Mouse (Mus musculus): Measurements from ENCODE around the gene Fnbp4.

Fnbp4 gene

DNA sequence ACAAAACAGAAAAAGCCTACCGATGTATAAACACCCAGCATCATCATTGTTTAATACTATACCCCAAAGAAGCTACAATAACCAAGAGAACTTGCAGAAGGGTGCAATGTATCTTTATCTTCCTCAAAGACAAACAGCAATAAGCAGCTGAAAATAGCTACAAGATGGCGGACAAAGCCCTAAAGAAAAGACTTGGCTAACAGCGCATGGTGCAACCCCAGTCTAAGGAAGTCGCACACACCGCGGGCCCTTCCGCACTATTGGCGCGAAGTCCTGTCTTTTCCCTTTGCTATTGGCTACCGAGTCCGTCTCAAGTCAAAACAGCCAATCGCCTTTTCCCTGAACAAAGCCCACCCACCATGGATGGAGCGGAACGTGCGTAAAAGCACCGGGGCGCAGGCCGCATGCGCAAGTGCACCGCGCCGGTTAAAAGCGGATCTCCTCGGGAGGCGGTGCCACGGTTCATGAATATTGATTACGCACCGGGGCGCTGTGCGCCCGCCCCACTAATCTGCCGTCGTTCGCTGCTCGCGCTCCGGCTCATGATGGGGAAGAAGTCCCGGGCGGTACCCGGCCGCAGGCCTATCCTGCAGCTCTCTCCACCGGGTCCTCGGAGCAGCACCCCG is at the start of gene Fnbp4:
Gene Fnbp4, plus strand, starts transcription at position 318 of the 626 bp plus-strand sequence.
- peak; percentile 99 for DNase-seq (ENCODE audit: low spot score)

DNA sequence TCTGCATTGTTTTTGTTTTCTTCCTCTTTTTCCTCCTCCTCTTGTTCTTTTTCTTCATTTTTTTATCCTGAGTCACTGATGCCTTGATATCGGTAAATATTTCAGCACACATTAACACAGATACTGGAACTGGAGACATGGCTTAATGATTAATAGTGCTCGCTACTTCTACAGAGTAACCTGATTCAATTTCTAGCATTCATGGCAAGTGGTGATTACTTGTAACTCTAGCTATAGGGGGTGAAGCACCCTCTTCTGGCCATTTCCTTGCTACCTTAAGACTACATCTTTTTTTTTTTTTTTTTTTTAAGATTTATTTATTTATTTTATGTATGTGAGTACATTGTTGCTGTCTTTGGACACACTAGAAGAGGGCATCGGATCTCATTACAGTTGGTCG is 44.2 kb upstream of the Fnbp4 start:
- no peak for DNase-seq (ENCODE audit: low spot score)

DNA sequence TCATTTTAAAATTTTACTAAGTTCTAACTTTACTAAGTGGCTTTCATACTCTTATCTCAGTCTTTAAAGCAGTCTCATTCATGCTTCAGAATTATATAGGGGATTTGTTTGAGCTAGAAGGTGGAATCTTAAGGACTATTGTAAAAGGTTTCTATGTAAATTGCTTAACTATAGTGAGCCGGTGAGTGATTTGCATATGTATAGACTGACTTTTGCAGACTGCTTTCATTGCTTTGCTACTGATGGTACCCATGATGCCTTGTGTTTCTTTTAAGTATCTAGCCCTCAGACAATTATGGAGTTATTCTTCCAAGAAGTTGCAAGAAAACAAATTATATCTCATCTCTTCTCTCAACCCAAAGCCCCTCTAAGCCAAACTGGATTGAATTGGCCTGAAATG is 36.6 kb upstream of the Fnbp4 start:
- DNase-seq (ENCODE audit: low spot score): no peak

DNA sequence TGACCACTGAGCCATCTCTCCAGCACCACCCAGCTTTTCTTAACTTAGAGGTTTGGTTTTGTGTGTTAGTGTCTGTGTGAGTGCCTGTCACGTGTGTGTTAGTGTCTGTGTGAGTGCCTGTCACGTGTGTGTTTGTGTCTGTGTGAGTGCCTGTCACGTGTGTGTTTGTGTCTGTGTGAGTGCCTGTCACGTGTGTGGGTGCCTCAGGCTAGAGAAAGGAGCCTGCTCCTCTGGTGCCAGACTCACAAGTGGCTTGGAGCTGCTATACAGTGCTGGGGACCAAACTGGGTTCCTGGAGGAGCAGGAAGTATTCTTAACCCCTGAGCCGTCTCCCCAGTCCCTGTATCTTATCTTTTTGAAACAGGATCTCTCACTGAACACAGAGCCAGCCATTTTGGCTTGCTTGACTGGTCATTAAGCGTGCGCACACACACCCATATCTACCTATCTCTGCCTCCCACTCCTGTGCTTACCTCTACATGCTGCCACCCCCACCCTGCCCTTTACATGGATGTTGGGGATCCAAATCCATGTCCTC is 29.5 kb upstream of the Fnbp4 start:
- DNase-seq (ENCODE audit: low spot score): no peak

DNA sequence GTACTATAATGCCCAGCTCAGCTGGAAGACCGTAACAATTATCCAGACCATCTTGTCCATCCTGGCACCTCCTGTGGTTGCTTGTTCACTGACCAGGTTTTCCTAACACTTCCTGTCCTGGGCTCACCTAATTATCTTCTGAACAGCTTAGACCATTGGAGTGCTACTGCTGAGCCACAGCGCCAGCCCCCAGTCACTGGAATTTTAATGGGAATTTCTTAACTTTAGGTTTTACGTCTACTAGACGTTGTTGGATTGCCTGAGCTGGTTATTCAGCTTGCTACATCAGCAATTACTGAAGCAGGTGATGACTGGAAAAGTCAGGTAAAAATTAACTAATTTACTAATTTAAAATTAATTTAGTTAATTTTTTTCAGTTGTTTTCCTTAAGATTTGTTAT is 27.8 kb upstream of the Fnbp4 start:
- DNase-seq (ENCODE audit: low spot score): no peak

DNA sequence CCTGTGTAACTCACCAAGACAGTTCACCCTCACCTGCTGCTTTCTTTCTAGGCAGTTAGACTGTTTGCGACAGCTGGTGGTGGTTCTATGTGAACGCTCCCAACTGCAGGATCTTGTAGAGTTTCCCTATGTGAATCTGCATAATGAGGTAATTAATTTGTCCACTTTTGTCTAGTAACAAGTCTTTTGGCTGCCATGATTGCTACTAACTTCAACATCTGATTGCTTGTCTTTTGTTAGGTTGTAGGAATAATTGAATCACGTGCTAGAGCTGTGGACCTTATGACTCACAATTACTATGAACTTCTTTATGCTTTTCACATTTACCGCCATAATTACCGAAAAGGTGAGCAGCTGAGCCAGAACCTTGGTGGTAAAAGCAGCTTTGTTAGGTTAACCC is 27.2 kb upstream of the Fnbp4 start:
- no peak for DNase-seq (ENCODE audit: low spot score)

DNA sequence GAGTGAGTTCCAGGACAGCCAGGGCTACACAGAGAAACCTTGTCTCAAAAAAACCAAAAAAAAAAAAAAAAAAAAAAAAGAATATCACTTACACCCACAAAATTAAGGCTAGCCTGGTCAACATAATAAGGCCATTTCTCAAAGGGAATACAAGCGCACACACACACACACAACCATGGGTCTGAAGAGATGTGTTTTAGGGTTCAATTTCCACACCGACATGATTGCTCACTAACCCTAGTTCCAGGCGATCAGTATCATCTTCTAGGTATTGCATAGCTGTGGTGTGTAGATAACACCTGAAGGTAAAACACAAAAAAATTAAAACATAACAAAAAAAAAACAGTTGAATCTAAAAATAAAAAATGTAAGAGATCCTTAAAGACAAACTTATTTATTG is 18.4 kb upstream of the Fnbp4 start:
- DNase-seq (ENCODE audit: low spot score): no peak

DNA sequence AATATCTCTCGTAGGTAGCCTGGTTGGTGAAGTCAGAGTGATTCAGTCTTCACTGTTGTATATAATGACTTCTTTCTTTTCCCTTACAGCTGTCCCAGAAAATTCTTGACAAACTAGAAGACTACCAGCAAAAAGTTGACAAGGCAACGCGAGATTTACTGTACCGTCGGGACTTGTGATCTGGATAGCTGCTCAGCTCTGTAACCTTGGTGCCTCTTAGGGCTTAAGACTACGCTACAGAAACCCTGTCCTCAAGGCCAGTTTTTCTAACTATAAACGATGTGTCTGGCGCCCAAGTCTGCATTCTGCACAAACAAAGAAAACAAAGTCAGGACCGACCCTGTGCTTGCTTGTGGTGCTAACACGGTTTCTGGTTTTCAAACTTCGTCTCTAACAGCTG is 9.8 kb upstream of the Fnbp4 start:
- no peak for DNase-seq (ENCODE audit: low spot score)

DNA sequence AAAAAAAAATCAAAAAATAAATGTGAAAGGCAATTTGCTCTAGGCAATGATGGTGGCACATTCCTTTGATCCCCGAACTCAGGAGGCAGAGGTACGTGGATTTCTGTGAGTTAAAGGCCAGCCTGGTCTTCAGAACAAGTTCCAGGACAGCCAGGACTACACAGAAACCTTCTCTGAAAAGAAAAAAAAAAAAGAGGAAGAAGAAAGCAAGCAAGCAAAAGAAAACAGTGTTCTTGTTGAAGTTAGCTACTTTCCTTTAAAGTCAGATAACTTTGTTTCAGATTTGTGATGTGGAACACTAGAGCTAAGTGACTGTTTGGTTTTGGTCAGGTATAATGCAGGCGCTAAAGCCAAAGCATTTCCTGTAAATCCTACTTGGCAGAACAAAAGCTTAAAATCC is 6.4 kb upstream of the Fnbp4 start:
- no peak for DNase-seq (ENCODE audit: low spot score)

DNA sequence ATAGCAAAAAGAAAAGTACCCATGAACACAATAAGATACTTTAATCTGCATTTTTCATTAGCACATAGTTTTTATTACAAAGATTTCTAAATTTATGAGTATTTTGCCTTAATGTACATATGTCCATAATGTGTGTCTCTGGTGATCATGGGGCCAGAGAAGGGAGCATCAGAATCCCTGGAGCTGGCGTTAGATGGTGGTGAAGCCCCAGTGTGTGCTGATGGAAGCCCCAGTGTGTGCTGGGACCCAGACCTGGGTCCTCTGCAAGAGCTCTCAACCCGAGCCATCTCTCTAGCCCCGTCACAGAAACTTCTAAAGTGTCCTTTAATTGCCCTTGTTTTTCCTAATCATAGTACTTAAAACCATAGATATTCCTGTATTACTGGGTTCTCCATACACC is 5.8 kb upstream of the Fnbp4 start:
- no peak for DNase-seq (ENCODE audit: low spot score)

DNA sequence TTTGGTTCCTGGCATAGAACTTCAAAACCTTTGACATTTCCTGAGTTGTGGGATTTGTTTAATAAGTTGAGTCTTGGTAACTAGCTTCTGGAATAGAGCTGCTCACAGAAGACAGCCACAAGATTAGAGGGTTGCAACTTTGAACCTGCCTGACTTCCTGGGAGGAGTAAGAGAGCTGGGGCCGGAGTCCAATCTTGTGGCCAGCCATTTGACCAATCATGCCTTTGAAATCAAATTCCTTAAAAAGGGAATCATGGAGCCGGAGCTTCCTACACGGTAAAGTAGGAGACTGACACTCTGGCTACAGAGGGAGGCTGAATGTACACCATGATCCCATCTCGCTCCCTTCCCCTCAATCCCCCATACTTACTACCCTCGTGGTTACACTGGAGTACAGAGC is 5.2 kb upstream of the Fnbp4 start:
- no peak for DNase-seq (ENCODE audit: low spot score)

DNA sequence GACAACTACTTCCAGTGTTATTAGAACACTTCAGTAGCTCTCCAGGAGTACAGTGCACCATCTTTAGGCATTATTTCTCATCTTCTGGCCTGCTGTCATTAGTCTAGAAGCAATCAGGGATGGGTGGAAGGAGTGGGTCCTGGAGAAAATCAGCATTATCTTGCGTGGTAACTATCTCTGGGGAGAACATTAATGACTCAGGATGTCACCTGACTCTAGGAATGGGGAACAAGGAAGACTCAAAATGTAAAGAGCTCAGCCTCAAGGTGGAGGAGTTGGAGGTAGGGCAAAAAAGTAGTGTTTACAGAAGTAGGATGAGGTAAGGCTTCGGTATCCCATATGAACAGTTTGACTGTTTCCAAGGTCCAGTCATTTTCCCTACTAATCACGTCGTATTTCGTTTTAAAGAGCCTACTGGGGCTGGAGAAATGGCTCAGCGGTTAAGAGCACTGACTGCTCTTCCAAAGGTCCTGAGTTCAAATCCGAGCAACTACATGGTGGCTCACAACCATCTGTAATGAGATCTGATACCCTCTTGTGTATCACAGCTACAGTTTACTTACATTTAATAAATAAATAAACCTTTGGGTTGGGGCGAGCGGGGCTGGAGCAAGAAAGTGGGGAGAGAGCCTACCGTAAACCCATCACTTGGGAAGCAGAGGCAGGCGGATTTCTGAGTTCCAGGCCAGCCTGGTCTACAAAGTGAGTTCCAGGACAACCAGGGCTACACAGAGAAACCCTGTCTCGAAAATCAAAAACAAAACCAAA is 701 bp upstream of the Fnbp4 start:
- DNase-seq (ENCODE audit: low spot score): peak; percentile 14

DNA sequence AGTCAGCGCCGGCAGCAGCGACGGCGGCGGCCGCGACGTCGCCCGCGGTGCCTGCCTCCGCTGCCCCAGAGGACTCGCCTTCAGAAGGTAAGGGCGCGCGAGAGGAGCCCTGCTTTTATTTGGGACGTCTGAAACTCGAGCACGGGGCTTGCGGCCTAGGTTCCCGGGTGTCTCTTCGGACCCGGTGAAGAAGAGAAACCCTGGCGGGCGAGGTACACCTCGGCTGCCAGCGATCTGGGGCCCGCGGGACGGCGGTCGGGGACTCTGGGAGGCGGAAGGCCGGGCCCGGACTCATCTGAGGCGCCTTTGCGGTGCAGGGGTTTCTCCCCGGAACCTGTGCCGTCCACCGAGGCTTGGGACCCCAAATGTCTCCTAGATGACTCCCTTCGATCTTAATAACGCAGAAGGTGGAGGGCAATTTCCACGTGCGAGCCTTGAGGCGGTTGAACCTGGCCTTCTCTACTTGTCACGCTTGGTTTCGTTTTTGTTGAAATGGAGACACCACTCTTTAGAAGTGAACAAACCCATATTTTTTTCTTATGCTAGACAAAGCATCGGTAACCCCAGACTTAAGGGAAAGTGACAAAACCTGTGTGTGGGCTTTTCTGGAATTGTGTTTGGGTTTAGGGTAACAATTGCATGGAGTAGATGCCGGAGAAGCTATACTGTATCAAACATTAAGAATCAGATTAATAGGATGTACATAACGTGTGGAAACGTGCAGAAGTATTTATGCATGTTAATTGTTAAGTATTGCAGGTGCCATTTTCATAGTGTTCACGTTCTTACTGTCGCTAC is 769 bp downstream of the Fnbp4 start:
- DNase-seq (ENCODE audit: low spot score): peak; percentile 75

DNA sequence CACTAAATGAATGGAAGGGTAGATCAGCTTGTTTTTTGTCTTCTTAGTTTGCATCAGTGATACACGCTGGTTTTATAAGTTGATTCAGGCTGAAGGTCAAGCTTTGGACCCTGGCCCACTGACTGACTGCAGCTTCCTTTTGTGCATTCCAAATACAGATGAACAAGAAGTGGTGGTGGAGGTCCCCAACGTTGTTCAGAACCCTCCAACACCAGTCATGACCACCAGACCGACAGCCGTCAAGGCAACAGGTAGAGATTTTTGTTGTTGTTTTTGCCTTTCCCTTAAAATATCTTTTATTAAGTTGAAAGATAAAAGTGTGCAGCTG is 1.3 kb downstream of the Fnbp4 start:
- DNase-seq (ENCODE audit: low spot score): no peak

DNA sequence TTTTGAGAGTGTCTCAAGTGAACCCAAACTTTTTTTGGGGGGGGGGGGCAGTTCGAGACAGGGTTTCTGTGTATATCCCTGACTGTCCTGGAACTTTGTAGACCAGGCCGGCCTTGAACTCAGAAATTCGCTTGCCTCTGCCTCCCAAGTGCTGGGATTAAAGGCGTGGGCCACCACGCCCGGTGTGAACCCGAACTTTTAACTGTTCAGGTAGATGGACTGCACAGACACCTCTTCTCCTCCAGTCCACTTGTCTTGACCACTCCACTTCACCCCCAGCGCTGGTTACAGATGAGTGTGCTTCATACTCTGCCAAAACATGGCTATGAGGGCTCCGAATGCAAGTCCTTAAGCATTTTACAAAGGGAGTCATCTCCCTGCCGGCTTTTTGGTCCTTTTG is 2.0 kb downstream of the Fnbp4 start:
- no peak for DNase-seq (ENCODE audit: low spot score)

DNA sequence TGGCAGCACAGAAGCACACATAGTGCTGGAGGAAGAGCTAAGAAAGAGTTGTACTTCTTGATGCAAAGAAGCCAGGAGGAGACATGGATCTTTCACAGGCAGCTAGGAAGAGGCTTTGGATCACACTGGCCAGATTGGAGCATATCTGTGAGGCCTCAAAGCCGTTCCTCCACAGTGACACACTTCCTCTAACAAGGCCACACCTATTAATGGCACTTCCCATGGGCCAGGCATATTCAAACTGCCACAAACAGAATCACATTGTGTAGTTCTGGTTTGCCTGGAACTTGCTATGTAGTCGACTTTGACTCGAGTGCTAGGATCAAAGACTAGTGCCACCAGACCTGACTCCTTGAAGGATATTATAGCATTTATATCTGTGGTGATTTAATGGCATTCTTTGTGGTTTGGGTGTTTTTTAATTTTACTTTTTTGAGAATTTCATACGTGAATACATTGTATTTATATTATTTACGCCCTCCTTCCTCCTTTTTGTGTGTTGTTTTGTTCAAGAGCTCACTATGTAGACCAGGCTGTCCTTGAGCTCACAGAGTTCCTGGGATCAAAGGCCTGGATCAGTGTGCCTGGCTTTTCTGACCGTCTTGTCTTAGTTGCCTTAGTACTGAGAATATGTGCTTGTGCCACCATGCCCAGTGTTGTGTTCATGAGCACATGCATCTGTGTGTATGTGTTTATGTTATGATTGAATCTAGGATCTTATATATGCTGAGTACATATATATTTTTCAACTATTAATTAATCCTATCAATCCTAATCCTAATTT is 4.7 kb downstream of the Fnbp4 start:
- DNase-seq (ENCODE audit: low spot score): no peak

DNA sequence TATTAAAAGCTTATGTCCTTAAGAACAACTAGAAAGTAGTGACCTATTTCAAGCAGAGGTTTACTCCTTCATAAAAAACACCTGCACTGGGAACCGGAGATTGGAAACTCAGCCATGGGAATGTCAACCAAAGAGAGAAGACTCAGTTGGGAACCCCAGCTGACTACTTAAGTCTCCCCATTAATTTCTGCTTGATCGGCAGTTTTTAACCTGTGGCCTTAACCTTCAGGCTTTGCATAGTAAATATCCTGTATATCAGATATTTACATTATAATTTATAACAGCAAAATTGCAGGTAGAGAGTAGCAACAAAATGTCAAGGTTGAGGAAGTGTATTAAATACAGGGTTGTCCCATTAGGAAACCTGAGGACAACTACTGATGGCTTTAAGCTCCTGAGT is 8.4 kb downstream of the Fnbp4 start:
- no peak for DNase-seq (ENCODE audit: low spot score)

DNA sequence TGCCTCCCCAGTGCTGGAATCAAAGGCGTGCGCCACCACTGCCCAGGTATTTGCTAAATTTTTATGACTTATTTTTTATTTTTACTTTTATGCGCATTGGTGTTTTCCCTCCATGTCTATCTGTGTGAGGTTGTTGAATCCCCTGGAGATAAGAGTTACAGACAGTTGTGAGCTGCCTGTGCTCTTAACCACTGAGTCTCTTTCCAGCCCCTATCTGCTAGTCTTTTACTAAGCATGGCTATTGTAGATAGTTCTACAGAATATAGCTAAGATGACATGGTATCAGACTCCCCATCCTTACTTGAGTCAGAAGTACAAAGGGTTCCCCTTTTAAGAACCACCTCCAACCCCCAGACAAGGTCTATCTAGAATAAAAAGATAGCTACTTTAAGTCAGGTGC is 9.0 kb downstream of the Fnbp4 start:
- DNase-seq (ENCODE audit: low spot score): no peak

DNA sequence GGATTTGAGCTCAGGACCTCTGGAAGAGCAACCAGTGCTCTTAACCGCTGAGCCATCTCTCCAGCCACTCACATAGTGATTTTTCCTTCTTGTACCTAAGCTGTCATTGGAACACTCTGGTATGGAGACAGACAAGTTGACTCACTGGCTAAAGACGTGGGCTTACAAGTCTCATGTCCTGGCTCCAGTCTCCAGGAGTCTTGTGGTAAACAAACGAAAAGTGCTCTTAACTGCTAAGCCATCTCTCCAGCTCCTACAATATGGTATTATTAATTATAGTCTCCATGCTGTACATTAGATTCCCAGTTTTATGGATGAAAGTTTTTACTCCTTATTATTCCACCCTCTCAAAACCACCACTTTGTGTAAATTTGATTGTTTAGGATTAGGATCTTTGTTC is 20.0 kb downstream of the Fnbp4 start:
- DNase-seq (ENCODE audit: low spot score): no peak

DNA sequence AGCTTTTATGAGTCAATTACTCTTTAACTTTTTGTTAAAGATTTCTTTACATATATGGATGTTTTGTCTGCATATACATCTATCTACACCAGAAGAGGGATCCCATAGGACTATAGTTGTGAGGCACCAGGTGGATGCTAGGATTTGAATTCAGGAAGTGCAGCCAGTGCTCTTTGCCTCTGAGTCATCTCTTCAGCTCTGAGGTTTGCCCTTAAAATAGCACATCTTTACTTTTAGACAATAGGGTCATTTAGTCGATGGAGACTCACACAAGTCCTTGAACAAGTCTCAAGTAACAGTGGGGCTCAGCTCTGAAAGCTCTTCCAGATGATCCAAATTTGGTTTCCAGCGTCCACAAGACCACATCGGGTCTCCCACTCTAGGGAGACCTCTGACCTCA is 36.2 kb downstream of the Fnbp4 start:
- DNase-seq (ENCODE audit: low spot score): no peak

DNA sequence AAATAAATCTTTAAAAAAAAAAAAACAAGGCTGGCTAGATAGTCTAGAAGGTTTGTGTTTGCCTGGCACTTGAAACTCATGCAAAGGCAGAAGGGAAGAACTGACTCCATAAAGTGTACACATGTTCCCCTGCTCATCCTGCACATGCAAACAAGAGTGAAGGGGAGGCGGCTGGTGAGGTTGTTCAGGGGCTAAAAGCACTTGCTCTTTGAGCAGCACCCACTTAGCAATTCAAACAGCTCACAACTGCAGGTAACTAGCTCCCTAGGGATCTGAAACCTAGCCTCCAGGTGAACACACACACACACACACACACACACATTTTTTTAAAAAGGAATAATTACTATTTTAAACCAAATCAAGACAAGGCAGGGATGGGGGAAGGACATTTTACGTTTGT is 36.8 kb downstream of the Fnbp4 start:
- DNase-seq (ENCODE audit: low spot score): no peak

DNA sequence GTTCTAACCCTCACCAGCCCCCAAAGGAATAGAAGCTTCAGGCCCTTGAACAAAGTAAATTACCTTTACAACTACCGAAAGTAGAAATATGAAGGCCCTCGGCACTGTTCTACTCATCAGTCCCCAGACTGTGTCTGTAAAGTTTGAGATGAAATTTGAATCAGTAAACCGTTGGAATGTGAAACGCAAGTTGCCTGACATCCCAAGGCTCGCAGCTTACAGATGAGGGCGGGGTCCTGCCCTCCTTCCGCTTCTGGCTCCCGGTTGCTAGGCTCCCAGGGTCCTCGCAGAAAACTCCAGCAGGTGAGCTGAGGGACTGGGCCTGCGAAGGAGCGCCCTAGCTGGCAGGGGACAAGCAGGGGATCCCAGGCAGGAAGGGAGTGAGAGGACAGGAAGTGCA is 37.3 kb downstream of the Fnbp4 start, which contains the start of gene Agbl2:
Gene Agbl2, plus strand, starts transcription at position 270 of the 400 bp plus-strand sequence.
- DNase-seq (ENCODE audit: low spot score): peak; percentile 62
